Mouse (Mus musculus) T-cell, adult 2 months (primary cell): ENCODE data around the gene Tcf3.

Experiments
- DNase-seq: peaks from one replicate; pipeline ENCODE4 v3.0.0; 2022; ENCODE audit warnings: low spot score

The Tcf3 gene

GRCm38 (mm10) chr10:80406684-80407501, 26.6 kb downstream of the Tcf3 start, which contains the start of gene Uqcr11:
TSS of gene Uqcr11 (minus strand) at chr10:80406830.
- DNase-seq: peak; percentile 89

DNA sequence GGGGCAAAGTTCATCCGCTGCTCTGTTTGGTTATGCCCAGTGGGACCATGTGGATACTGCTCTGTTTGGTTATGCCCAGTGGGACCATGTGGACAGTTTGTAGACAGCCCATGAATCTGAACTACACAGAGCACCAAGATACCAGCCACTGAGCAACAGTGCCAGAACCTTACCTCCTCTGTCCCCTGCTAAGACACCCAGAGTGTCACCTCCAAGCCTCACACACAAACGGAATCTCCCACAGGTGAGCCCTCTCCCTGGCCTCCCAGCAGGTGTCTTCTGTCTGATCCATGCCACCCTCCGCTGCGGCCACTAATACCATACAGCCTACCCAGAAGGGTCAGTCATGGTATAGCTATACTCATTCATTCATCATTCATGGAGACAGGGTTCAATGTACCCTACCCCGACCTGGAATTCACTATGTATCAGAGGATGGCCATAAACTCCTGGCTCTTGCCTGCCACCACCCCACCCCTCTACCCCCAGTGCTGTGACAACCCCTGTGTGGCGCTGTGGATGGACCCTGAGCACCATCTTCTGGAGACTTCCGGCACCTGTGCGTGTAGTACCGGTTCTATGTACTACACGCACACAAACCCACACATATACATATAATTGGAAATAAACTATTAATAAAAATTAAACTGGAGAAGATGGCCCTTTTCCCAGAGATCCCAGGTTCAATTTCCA, 27.8 kb downstream of the Tcf3 start:
- peak; percentile 32 for DNase-seq

GRCm38 (mm10) chr10:80403044-80403692, 30.3 kb downstream of the Tcf3 start:
- DNase-seq: peak; percentile 32

GRCm38 (mm10) chr10:80400704-80401161, 32.7 kb downstream of the Tcf3 start:
- no peak for DNase-seq

DNA sequence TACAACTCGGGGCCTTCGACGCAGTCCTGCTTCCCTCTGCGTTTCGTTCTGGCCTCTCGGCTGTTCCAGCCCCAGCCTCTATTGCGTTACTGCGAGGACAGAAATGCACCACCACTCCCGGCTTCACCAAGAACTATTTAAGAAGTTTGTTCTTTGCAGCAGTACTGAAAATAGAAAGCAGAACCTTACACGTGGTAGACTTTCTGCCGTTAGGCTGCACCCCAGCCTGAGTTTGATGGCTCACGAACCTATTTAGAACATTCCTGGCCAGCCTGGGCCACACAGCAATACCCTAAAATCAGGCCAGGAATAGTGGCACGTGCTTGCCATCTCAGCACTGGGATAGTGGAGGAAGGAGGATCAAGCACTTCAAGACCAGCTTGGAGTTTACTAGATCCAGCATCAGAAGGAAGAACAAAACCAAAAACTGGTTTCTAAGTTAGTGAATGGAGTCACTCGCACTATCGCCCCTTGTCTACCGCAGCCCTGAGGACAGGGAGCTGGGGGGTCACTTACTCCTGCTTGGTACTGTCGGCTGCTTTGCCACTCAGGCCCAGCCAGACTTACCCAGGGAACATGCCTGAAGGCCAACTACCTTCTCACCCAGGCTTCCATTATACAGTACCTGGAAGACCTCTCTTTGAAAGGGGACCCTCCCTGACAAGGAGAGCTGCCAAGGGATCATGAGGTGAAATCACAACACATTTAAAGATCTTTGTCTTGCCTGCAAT, 33.3 kb downstream of the Tcf3 start:
- no peak for DNase-seq

GRCm38 (mm10) chr10:80399191-80399972, 34.1 kb downstream of the Tcf3 start, which contains the start of gene Mbd3:
TSS of gene Mbd3 (minus strand) at chr10:80399550.
- DNase-seq: peak; percentile 100

DNA sequence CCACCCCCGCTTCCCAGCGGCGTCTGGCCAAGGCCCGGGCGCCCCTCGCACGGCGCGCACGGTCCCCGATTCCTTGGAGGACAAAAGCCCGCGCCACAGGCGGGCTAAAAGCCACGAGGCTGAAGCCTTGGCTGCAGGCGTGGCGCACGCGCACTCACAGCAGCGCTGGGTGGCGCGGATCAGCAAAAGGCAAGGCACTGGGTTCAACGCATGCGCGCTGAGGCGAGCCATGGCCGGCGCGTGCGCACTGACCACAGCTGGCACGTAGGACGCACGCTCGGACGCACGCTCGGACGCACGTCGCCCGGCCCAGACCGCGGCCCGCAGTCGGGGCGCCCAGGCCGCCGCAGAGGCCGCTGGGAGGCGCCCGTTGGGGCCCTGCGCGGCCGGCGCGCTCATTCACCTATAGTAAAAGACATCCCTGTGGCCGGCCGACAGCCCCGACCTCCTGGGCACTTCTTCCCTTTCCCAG, 34.7 kb downstream of the Tcf3 start:
- DNase-seq: peak; percentile 97

DNA sequence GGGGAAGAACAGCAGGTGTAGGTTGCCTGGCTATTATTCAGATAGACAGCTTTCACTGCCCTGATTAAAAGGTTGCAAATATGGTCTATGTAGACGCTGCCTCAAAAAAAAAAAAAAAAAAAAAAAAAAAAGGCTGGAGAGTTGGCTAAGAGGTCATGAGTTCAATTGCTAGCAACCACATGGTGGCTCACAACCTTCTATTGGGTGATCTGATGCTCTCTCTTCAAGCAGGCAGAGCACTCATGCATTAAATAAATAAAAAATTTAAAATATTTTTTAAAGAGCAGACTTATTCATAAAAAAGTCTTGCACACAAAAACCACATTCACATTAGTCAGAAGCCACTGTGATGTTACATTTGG, 35.3 kb downstream of the Tcf3 start:
- no peak for DNase-seq

GRCm38 (mm10) chr10:80397524-80398173, 35.8 kb downstream of the Tcf3 start:
- DNase-seq: no peak

DNA sequence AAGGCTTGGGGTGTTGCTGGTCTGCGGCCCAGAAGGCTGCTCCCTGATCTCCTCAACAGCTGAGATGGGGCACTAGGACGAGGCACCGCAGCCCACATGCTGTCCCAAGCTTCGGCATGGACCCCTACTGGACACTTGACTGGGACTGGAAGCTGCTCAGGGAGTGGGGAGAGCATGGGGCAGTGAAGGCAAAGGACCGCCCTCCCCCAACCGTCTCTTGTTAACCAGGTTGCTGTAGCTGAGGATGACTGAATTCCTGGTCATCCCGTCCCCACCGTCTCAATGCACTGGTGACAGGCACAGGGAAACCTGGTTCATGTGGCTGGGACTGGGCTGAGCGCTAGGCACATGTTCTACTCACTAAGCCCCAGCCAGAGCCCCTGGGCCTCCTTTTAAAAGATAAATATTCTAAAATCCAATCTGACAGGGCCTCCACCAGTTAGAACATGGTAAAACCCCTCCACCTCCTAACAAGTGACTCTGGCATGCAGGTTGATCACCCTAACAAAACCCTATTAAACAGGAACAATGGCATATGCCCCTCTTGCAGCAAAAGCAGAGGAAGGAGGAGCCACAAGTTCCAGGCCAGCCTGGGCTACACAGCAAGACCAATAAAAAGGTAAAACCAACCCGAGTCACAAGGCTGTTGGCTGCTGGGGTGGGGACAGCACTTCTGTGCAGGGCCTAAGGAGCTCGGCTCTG, 36.5 kb downstream of the Tcf3 start:
- no peak for DNase-seq

GRCm38 (mm10) chr10:80395025-80395627, 38.3 kb downstream of the Tcf3 start:
- no peak for DNase-seq

DNA sequence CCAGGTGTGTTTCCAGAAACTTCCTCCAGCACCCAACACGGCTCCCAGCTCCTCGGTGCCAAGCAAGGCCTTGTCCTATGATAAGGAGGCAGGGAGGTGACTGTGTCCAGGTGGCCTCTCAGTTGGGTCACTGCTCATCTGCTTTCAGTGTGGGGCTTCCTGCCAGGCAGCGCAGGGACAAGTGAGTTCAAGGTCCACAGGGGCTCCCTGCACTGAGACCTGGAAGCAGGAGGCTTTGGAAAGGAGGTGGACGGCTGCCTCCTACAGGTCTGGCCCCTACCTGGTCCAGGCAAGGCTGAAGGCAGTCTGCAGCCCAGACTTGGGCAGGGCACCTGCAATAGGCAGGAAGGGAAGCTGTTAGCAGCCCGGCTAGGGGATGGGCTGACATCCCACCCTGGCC, 40.8 kb downstream of the Tcf3 start:
- DNase-seq: no peak

DNA sequence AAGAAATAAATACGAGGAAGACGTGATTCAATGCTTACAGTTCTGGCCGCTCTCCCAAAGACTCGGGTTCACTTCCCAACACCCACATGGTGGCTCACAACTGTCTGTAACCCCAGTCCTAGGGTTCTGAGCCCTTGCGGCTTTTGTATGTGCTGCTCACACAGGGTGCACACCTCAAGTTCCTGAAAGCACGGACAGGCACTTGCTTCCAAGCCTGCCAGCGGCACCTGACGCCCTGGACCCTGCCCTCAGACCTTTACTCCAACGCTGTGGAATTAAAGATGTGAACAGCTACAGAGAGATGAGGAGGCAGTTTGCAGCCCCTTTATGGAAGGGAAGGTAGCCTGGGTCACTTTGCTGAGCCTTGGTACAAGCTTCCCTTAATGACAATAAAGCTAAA, 42.8 kb downstream of the Tcf3 start:
- DNase-seq: no peak

GRCm38 (mm10) chr10:80389185-80389708, 44.2 kb downstream of the Tcf3 start:
- DNase-seq: no peak

DNA sequence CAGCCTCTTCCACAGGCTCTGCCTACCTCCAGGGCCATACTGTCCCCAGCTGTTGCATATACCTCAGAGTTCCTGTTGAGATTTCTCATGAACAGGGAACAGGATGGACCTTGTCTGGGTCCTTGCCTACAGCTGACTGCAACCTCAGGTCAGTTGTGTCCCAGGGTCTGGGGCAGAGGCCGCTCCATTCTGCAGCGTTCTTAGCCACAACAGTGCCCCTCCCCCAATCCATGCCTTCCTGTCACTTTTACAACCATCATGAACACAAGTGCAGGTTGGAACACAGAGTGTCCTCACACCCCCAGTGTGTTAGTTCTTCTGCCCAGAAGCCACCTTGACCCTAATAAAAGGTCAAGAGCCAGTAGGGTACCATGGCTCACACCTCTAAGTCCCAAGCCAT, 44.7 kb downstream of the Tcf3 start:
- no peak for DNase-seq

DNA sequence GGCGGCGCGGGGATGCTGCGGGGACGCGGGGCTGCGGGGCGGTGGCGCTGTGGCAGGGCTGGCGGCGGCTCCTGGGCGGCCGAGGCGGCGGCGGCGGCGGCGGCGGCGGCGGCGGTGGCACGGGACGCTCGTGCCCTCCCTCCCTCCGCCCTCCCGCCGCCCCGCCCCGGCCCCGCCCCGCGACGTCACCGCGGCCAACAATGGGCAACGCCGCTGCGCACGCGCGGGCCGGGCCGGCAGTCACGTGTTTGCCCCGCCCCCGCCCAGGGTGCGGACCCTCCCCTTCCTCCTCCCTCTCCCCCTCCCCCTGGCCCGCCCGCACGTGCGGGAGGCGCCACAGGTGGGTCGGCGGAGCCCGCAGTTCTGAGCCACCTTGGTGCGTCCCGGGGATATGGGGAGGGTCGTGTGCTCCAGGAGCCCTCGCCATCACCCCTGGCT, 45.9 kb downstream of the Tcf3 start, which contains the start of gene Mex3d:
Mex3d (minus strand) TSS at position 138 of the 438 bp plus-strand sequence.
- DNase-seq: peak; percentile 80

GRCm38 (mm10) chr10:80386735-80387471, 46.5 kb downstream of the Tcf3 start:
- no peak for DNase-seq
